Mouse (Mus musculus): ENCODE results near the gene Btbd9. TPM values are rescaled to one million over a fixed set of nuclear protein-coding genes. Genes with fewer than 3 reads are reported as not detected.

Btbd9 gene
- polyA plus RNA-seq, 1 experiment, result 11.7 TPM

DNA sequence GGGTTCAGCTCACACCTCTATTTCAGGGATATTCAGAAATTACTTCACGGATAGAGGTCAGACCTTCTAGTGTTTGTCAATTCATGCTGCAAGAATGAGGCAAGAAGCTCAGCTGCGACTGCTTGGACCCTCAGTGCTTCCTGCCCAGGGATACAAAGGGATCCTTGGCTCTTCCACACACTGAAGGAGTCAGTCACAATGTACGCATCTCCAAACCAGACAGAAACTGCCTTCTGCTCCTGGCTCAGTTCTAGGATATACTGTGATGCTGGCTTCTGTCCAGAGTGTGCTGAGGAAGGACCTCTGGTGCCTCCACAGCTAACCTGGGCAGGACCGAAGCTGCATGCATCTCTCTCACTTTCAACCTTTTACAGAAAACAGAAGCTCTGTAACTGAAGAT is 187.5 kb downstream of the Btbd9 start:
- H3K27ac ChIP-seq (replicated peaks; ENCODE audit: low read depth, low read length), result no peak overlapping the region
- H3K4me1 ChIP-seq (ENCODE audit: control insufficient read depth, insufficient read depth, insufficient read length, low read length), result peaks cover 5% of the 10 kb centered on the region
- no peak overlapping the region for H3K4me3 ChIP-seq (ENCODE audit: insufficient read depth, low read depth, low read length)

DNA sequence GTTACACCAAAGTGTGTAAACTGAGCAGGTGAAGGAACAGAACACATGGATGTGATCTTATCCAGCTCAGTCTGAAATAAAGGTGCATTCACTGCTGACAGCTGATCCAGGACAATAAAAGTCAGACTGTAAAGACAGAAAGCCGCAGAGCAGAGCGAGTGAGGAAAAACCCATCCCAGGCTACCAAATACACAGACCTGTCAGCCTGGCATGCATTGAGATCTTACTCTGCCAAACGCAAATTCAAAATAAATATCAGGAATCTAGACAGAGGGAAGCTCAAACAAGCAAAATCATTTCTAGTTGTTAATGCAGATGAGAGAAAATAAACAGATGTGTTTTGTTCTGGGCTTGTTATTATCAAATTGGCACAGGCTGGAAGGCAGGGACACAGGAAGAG is 187.9 kb downstream of the Btbd9 start:
- H3K4me3 ChIP-seq (ENCODE audit: insufficient read depth, low read depth, low read length), result no peak overlapping the region
- H3K4me1 ChIP-seq (ENCODE audit: control insufficient read depth, insufficient read depth, insufficient read length, low read length), result peaks cover 5% of the 10 kb centered on the region
- H3K27ac ChIP-seq (replicated peaks; ENCODE audit: low read depth, low read length), result no peak overlapping the region

DNA sequence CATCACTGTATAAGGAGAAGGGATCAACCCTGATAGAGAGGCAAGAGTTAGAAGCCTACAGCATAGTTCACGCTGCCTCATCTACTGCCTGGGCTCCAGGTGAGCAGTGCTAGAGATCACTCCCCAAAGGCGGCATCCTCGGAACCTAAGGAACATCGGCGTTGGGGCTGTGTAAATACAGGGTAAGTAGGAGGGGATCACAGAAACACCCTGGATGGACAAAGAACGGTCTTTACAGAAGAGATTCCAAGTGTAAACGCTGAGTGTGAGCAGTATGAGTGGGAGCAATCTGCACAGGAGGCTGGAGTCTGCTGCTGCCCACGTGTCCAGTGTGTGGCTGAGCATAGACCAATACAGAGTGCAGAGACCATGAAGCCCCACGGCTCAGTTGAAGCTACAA is 190.0 kb downstream of the Btbd9 start:
- Histone ChIP-seq H3K27ac (replicated peaks; ENCODE audit: low read depth, low read length) (no peak overlapping the region), H3K4me3 (ENCODE audit: insufficient read depth, low read depth, low read length) (no peak overlapping the region)

DNA sequence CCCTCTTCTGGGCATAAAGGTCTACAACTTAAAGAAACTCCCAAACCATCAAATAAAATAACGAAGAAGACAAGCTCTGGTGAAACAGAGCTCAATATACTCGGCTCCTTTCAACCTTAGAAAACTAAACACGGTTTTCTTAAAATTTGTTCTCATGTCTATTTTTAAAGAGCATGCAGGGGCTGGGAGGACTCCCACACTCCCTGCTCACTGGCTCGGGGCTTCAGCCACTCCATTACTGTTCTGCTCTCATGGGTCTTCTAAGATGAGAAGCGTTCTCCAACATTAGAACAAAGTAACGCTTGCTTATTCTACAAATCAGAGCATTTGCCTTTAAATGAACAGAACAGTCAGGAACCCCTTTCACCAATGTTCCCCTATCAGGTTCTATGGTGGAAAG is 192.6 kb downstream of the Btbd9 start:
- Histone ChIP-seq H3K4me1 (ENCODE audit: control insufficient read depth, insufficient read depth, insufficient read length, low read length) (0 out of 2 replicates have a peak, but pooled peaks cover under 1% of the 10 kb centered on the region), H3K27ac (replicated peaks; ENCODE audit: low read depth, low read length) (no peak overlapping the region), H3K4me3 (ENCODE audit: insufficient read depth, low read depth, low read length) (no peak overlapping the region)

More for the DNA sequence above, 190.0 kb downstream of the Btbd9 start:
- peaks cover 4% of the 10 kb centered on the region; the same call in 1 of the 2 replicates for H3K4me1 ChIP-seq (ENCODE audit: control insufficient read depth, insufficient read depth, insufficient read length, low read length)

DNA sequence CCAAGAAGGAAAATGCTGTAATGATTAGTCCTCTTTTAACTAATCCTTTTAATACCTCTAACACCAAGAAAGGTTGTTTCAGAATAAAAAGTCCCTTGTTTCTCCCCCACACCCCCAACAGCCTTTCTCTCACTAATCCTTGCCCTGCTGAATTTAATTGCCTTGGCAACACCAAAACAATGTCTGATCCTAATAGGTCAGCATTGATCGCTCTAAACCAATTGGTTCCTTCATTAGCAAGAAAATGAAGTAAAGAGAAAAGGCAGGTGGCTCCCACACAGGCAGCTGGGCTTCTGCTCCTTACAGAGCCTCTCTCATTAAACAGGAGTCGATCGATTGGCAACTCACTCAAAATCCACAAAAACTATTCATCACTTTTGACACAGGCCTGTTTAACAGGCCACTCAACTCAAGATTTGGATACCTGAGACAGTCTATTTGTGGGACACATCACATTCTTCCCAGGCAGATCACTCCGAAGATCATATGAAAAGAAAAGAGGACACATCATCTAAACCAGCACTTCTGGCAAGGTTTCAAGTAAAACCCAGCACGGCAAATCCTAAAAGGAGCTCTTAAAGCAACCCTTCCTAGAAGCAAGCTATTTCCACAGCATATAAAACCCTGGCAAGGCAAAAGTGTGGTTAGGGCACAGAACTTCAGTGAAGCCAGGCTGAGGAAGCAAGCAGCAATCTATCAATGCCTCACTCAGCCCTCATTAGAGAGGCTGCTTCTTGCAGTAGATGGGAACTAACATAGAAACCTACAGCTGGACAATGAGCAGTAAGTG is 197.9 kb downstream of the Btbd9 start:
- no peak overlapping the region for H3K4me3 ChIP-seq (ENCODE audit: insufficient read depth, low read depth, low read length)
- no peaks in the 10 kb centered on the region for H3K4me1 ChIP-seq (ENCODE audit: control insufficient read depth, insufficient read depth, insufficient read length, low read length)
- no peak overlapping the region for H3K27ac ChIP-seq (replicated peaks; ENCODE audit: low read depth, low read length)

DNA sequence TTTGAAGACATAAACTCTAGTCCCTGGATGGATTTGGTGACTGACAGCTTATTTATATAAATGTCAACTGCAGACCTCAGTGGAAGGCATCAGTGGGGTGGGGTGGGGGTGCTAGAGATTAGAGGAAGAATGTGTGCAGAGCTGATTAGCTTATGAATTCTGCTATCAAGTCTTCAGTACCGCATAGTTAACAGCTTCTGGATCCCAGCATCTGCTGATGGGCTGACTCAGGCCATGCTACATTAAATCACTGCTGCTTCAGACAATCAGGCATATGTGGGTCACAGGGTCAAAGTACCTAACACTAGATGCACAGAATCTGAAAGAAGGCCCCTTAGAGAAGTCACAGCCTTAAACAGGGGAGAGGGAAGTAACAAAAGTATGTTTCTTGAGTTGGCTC is 198.5 kb downstream of the Btbd9 start:
- Histone ChIP-seq H3K27ac (replicated peaks; ENCODE audit: low read depth, low read length) (no peak overlapping the region), H3K4me3 (ENCODE audit: insufficient read depth, low read depth, low read length) (no peak overlapping the region)

DNA sequence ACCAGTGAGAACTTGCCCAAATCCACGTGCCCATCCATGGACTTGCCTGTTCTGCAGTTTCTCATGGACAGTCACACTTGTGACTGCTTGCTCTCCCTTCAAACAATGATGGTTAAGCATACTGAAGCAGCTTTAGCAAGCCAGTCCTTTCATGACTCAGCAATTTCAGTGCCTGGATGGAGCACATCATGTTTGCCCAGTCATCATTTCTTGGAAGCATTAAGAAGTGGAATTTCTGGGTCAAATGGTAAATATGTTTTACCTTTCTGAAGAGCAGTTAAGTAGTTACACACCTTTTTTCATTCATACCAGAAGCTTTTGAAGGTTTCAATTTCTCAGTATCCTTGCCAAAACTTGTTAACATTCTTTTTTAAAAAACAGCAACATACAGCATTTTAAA is 201.2 kb downstream of the Btbd9 start:
- Histone ChIP-seq H3K4me1 (ENCODE audit: control insufficient read depth, insufficient read depth, insufficient read length, low read length) (no peaks in the 10 kb centered on the region), H3K27ac (replicated peaks; ENCODE audit: low read depth, low read length) (no peak overlapping the region), H3K4me3 (ENCODE audit: insufficient read depth, low read depth, low read length) (no peak overlapping the region)

More for the DNA sequence above, 198.5 kb downstream of the Btbd9 start:
- no peaks in the 10 kb centered on the region for H3K4me1 ChIP-seq (ENCODE audit: control insufficient read depth, insufficient read depth, insufficient read length, low read length)

DNA sequence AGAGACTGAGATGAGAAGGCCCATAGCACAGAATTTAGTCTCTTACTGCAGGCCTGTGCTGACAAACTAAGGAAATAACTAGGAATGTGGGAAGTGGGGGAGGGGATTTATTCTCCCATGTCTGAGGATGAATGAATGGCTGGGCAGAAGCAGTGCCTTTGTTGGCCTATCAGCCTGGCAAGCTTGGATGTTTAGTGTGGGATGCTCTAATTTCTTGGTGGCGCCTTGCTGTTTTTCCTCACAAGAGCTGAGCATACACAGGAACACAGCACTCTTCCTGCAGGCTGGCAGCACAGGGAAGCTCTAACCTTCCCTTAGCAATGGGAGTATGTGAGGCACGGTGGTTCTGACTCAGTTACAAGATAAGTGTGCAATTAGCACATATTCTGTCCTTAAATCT is 207.7 kb downstream of the Btbd9 start:
- H3K4me1 ChIP-seq (ENCODE audit: control insufficient read depth, insufficient read depth, insufficient read length, low read length), result peaks cover 16% of the 10 kb centered on the region
- no peak overlapping the region for H3K4me3 ChIP-seq (ENCODE audit: insufficient read depth, low read depth, low read length)

DNA sequence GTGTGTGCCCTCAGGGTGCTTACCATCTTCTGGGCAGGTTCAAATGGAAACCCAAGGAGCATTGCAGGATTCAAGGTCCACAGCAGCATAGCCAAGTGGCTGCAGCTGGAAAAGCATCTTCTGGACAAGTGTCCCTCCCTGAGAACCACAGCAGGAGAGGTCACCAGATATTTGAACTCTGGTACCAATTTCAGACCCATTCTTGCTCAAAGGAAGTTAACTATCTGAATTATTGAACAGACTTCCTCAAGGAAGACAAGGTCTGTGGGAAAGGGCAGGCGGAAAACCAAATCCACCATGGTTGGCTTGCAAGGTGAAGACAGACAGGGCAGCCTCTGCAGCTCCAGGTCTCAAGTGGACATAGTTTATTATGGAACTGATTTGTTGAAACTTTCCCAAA is 211.6 kb downstream of the Btbd9 start:
- Histone ChIP-seq H3K4me3 (ENCODE audit: insufficient read depth, low read depth, low read length) (no peak overlapping the region), H3K4me1 (ENCODE audit: control insufficient read depth, insufficient read depth, insufficient read length, low read length) (peaks cover 34% of the 10 kb centered on the region), H3K27ac (replicated peaks; ENCODE audit: low read depth, low read length) (peak overlapping the region; percentile 70)

More for the DNA sequence above, 207.7 kb downstream of the Btbd9 start:
- 0 out of 2 replicates have a peak overlapping the region, but pooled peaks have one; percentile 45 for H3K27ac ChIP-seq (replicated peaks; ENCODE audit: low read depth, low read length)

DNA sequence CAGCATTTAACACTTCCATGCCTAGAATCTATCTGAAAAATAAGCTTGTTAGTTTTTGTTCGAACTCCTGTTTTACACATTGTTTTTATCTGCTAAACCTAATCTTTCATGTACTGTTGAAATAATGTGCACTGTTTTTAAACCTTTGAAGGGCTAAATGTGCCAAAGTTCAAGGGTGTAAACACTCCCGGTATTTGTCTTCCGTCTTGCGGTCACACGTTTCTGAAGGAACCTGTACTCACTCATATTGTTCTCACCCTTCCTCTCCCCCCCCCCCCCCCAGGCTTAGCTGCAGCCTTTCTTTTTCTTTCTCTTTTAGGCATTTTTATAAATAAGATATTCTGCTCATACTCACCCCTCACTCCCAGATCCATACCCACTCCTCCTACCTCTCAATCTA is 212.9 kb downstream of the Btbd9 start:
- Histone ChIP-seq H3K4me1 (ENCODE audit: control insufficient read depth, insufficient read depth, insufficient read length, low read length) (peaks cover 38% of the 10 kb centered on the region), H3K27ac (replicated peaks; ENCODE audit: low read depth, low read length) (no peak overlapping the region), H3K4me3 (ENCODE audit: insufficient read depth, low read depth, low read length) (no peak overlapping the region)

DNA sequence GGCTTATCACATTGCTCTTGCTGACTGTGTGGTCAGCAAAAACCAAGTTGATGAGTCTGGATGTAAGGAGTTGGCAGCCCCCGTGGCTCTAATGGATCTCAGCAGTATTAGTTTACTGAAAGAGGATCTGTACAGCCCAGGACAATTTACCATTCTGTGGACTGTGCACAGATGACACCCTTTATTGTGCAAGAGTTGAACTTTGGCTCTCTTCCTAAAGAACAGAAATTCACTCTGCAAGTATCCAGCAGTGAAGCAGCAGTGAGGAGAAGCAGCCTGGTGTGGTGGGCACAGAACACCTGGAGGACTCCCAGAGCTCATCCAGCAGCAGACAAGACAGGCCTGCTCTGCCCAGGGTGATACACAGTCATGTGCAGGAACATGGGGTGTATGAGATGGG is 215.6 kb downstream of the Btbd9 start:
- 0 out of 2 replicates have a peak overlapping the region, but pooled peaks have one; percentile 4 for H3K27ac ChIP-seq (replicated peaks; ENCODE audit: low read depth, low read length)
- peaks cover 32% of the 10 kb centered on the region for H3K4me1 ChIP-seq (ENCODE audit: control insufficient read depth, insufficient read depth, insufficient read length, low read length)

DNA sequence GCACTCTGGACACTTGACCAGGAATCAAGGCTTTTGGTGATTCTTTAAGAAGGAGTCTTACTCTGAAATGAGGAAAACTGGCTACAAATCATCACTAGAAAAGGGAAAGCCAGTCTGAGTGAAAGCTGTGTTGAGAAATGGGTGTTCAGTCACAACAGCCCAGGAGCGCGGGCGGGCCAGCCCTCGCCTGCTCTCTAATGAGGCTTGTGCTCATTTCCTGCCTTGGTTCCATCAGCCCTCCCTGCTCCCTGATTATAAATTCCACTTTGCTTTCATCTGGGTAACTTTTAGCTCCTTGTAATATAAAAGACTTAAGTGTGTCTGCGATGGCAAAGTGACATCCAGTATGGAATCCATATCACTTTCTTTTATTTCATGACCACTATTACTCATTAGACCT is 216.9 kb downstream of the Btbd9 start:
- no peak overlapping the region for H3K4me3 ChIP-seq (ENCODE audit: insufficient read depth, low read depth, low read length)
- no peak overlapping the region for H3K27ac ChIP-seq (replicated peaks; ENCODE audit: low read depth, low read length)
- peaks cover 29% of the 10 kb centered on the region for H3K4me1 ChIP-seq (ENCODE audit: control insufficient read depth, insufficient read depth, insufficient read length, low read length)

More for the DNA sequence above, 215.6 kb downstream of the Btbd9 start:
- H3K4me3 ChIP-seq (ENCODE audit: insufficient read depth, low read depth, low read length), result no peak overlapping the region

DNA sequence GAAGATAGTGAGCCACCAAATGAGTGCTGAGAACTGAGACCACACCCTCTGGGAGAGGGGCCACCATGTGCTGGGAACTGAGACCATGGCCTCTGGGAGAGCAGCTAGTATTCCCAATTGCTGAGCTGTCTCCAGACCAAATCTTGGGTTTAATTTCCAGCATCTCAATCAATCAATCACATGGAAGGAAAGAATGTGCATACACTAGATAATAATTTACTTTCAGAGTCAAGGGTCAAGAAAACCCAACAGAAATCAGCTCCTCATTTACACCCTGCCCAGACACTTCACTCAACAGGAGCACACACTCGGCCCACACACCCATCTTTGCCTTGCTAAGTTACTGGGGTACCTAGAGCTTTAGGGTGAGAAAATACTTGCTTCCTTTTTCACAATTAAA is 220.9 kb downstream of the Btbd9 start:
- H3K4me1 ChIP-seq (ENCODE audit: control insufficient read depth, insufficient read depth, insufficient read length, low read length), result peaks cover 10% of the 10 kb centered on the region
- H3K4me3 ChIP-seq (ENCODE audit: insufficient read depth, low read depth, low read length), result no peak overlapping the region
- no peak overlapping the region for H3K27ac ChIP-seq (replicated peaks; ENCODE audit: low read depth, low read length)

DNA sequence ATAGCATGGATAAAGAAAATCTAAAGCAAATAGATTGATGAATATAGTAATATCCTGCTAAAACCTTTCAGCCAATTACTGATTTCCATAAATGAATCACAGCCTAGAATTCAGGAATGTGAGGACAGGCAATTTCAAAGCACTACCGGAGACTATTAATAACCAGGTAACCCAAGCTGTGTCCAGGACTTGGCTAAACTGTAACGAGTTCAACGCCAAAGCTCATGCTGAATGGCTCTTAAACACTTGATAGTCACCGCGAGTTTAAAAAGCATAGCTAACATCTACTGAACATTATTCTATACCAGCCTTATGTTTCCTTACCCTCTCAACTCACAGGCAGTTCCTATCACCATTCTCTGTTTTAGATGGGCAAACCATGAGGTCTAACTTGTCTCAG is 221.9 kb downstream of the Btbd9 start:
- H3K4me1 ChIP-seq (ENCODE audit: control insufficient read depth, insufficient read depth, insufficient read length, low read length), result peaks cover 5% of the 10 kb centered on the region
- H3K4me3 ChIP-seq (ENCODE audit: insufficient read depth, low read depth, low read length), result no peak overlapping the region
- H3K27ac ChIP-seq (replicated peaks; ENCODE audit: low read depth, low read length), result no peak overlapping the region

DNA sequence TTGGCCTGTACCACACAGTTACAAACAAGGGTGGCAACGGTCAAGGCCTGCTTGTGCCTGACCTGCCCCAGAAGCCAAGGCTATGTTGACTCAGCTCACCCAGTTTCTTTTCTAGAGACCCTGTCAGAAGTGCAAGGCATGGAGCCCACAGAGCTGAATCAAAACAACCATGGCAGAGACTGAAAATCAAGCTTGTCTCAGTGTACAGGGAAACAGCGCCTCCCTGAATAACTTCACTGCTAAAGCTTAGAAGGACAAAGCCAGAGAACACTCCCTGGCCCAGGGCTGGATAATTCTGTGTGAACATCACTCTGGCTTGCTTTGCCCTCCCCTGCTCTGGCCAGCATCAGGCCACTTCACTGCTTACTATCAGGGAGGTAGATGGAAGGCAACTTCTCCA is 228.3 kb downstream of the Btbd9 start:
- Histone ChIP-seq H3K4me3 (ENCODE audit: insufficient read depth, low read depth, low read length) (no peak overlapping the region), H3K4me1 (ENCODE audit: control insufficient read depth, insufficient read depth, insufficient read length, low read length) (peaks cover 35% of the 10 kb centered on the region), H3K27ac (replicated peaks; ENCODE audit: low read depth, low read length) (no peak overlapping the region)

DNA sequence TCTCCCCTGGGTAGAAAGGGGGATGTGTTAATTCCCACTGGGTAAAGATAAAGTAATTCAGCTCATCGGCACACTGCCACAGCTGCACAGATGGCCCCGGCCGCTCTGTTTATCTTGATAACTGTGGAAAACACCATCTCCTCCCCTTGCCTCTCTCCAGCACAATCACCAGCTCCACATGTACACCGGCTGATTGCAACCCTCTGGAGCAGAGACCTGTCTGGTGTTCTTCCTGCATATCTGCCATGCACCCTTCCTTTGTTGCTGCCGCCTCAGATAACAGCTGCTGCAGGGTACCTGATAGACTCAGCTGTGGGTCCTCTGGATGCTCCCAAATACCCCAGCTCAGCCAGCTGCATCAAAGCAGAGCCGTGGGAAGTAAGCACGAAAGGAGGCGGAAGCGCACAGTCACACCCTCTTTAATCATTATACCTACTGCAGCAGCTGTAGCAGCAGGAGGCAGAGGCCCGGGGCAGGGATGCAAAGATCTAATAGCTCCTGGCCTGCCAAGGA is 229.1 kb downstream of the Btbd9 start:
- Histone ChIP-seq H3K4me1 (ENCODE audit: control insufficient read depth, insufficient read depth, insufficient read length, low read length) (peaks cover 41% of the 10 kb centered on the region), H3K4me3 (ENCODE audit: insufficient read depth, low read depth, low read length) (no peak overlapping the region), H3K27ac (replicated peaks; ENCODE audit: low read depth, low read length) (no peak overlapping the region)
